Mouse (Mus musculus): ENCODE results near the gene Srp9.

- TF ChIP-seq CTCF (IDR thresholded peaks at IDR 0.05) (no peak; the same call in 1 of the 2 replicates), POLR2A (IDR thresholded peaks at IDR 0.05; ENCODE audit: insufficient read depth, low read depth, low read length) (no peak), EP300 (IDR thresholded peaks at IDR 0.05; ENCODE audit: insufficient read depth, low read depth, low read length) (no peak)
Observed at GRCm38 (mm10) chr1:182115651-182116408, 8.7 kb upstream of the Srp9 start.

Data from heart, adult 2 months (tissue).